Mouse (Mus musculus) thymus, postnatal 0 days (tissue): ENCODE measurements at regions not wholly inside any gene's neighbourhood (a gene's known extent, or its start where the extent isn't known, plus 50 kb on each side); places are given as distances from the start of the nearest gene placed in this dataset.
A peak's percentile ranks its signal among the peaks of the same experiment; 100 is the strongest.

Source experiments
- DNase-seq: peaks from one replicate; pipeline ENCODE4 v3.0.0-alpha.2; 2015; ENCODE audit warnings: low spot score

DNA sequence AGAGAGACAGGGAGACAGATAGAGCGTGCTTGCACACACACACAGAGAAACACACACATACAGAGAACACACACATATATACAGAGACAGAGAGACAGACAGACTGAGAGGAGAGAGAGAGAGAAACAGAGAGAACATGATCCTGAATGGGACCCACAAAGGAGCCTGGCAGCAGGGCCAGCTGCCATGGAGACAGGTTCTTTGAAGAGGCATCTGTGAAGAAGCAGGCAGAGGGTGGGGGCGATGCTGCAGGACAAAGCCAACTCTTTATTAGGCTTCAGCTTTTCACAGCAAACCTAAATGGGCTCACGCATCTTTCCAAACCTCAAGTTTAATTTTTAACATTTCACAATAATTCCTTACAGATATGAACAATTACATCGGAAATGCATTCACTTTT, 90.0 kb upstream of the Dlx2 start:
- DNase-seq: no peak

DNA sequence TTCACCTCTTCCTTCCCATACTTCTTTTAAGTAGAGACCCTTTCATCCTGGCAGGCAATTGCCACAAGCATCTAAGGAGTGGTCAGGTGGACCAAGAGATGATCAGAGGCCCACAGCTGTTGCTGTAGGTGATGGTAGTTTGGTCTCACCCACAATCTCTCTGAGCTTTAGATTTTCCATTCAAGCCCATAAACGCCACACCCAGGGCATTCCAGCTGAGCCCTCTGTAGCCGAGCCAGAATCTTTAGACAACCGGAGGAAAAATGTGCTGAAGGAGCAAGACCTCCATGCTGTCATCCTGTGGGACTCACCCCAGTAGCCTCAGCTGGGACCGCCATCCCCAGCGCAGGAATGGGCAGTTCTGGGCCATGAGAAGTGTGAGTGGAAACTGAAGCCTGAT, 93.7 kb upstream of the Dlx2 start:
- DNase-seq: no peak

DNA sequence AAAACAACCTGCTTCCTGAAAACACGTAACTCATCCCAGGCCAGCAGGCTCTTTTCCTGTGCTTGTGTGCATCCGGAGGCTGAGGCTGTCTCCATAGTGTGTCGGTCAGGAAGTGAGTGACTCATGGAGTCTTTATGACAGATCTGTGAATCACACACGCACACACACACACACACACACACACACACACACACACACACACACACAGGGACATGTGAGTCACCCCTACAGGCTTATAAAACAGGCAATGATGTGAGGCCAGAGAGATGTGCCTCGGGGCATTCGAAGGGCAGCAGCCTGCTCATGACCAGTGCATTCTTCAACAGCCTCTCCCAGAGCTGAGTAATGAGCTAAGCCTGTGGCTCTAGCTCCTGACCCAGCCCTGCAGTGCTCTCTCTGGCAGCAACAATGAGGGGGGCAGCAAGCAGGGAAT, 97.5 kb upstream of the Dlx2 start:
- DNase-seq: no peak

DNA sequence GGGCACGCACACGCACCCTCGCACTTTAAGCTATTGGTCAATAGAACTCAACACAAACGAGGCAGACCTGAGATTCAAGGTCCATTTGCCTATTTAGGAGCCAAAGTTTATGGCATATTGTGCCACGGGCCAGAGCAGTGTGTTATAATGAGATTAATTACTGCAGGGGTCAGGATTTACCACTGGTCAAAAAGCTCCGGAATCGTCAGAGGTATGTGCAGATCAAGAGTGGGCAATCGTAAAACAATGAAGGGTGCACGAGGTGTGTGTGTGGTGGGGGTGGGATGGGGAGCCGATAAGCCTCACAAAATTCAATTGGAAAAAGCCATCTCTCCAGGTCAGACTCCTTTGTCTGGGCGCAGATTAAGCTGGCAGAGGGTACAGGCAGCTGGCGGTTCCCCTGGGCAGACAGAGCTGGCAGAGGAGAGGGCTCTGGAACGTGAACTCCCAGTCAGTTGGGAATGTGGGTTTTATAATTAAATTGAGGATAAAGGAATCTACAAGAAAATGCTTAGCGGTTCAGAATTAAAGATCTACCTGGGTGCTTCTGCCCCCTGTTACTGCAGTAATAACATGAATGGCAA, 97.4 kb upstream of the Itga6 start:
- no peak for DNase-seq

DNA sequence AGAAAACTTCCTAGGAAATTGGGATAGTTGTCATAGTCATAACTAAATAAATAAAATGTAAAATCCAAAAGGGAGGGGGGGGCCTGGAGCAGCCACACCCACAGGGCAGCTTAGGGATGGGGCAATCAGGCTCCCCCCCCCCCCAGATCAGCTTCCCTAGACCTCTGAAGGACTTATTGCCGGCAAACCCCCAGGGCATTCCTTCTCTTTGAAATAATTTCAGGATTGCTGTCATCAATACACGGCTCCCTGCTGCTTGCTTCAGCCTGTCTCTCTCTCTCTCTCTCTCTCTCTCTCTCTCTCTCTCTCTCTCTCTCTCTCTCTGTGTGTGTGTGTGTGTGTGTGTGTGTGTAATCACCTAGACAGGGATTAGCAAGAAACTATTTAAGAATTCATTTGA, 93.8 kb upstream of the Itga6 start:
- DNase-seq: no peak

DNA sequence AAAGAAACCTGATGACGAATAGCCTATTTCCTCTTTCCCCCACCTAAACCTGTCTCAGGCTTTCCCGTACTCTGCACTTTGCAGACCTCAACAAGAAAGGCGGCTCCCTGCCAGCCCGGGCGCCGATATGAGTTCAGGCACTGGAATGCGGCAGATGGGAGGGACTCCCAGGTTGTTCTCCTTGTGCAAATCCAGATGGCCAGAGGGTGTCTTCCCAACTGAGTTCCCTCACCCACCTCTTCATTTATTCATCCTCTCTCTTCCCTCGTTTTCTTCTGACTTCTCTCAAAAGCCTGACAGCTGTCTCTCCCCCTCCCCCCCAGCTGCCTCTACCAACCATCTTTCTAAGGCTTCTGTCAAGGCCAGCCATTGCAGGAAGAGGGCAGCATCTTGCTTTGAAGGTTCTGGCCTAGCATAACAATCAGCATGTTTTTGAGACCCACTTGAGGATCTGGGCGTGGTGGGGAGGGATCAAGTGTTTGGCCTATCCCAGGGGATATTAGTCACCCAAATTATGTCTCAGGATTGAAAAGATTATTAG, 93.1 kb upstream of the Itga6 start:
- peak; percentile 67 for DNase-seq

DNA sequence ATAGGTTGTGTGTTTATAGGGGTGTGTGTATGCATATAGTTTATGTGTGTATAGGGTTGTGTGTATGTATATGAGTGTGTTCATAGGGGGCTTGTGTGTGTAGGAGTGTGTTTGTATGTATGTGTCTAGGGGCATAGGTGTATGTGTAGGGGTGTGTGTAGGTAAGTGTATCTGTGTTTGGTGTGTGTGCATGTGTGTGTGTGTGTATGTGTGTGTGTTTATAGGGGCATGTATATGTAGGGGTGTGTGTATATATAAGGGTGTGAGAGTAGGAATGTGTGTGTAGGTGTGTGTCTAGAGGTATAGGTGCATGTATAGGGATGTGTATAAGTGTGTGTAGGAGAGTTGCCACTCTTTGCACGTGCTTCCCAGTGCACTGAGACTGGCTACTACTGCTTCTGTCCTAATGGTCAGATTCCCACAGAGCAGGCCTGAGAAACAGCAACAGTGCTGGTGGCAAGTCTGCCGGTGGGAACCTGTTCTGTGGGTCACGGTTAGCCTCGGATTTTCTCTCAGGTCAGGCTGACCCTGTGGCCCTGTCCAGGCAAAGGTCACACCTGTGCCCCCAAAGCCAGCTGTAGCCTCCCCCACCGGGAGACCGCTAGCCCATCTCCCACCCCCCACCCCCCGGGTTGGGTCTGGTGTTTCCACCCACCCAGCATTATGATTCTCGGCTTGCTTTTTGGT, 90.5 kb upstream of the Itga6 start:
- DNase-seq: no peak

DNA sequence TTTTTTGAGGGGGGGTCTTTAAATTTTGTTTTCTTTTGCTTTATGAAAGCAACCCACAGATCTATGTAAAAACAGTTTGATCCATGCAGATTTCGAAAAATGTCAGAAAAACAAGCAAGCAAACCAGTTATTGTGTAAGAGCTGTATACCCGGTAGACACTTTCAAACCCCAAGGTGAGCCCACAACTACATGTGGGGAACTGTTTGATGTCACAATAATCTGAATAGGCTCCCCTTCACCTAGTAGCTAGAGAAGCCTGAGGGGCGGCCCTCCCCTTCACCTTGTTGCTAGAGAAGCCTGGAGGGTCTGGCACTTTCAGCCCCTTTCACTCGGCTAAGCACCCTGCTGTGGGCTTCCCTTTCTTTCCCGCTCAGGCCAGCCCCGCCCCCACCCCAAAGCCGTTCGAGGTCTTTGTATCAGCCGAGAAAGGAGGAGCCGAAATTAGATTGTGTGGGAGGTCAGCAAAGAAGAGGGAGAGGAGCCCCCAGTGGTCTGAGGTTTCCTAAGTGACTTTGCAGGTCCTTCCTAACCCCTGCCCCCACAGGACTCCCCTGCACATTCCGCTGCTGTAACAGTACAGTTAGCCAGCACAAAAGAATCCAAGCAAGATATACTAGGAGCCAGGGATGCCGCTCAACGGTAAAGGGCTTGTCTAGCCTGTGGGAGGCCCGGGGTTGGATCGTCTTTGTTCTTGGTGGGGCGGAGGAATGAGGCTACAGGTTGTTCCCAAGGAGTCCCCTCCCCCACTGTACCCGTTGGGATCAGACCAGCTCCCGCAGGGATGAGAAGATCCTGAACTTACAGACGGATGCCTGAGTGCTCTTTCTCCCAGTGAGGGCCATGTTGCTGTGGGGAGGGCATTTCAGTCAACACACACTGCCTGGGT, 89.7 kb upstream of the Itga6 start:
- peak; percentile 28 for DNase-seq

DNA sequence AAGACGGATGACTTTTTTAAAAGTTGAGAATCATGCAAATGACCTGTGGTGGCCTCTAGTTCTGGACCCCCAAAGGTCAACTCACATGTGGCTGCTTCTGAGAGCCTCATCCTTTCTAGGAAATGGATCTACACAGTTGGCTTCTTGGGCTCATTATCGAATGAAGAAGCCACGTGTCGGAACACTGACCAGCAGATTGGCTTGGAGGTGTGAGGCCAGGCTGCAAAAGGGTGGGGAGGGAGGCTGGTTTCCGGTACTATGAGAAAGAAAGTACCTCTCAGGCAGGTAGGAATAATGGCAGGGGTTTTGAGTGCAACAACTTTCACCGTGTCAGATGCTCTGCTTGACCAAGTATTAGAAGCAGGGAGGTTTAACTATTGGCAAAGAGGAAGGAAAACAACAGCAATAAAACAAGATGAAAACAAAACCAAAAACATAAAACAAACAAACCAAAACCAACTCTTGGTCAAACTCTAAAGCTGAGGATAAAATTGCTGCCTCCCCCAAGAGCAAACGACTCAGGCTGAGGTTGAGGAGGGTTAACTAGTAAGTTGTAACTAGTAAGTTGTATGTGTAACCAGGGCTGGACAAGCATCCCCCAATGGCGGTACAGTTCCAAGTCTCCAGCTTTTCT, 88.7 kb upstream of the Itga6 start:
- no peak for DNase-seq

DNA sequence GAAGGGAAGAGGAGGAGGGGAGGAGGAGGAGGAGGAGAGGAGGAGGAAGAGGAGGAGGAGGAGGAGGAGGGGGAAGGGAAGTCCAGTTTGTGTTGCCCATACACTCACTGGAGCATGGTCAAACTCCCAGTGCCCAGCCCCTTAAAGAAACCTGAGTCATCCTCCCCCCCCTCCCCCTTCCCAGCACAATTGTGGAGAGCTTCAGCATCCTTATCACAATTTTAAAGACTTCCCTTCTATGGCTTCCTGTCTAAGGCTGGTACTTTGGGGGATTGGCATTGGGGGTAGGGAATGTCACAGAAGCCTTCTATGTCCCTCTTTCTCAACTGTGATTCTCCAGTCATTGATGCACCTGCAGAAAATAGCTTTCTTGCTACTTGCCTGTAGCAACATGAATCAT, 84.0 kb upstream of the Itga6 start:
- DNase-seq: no peak

DNA sequence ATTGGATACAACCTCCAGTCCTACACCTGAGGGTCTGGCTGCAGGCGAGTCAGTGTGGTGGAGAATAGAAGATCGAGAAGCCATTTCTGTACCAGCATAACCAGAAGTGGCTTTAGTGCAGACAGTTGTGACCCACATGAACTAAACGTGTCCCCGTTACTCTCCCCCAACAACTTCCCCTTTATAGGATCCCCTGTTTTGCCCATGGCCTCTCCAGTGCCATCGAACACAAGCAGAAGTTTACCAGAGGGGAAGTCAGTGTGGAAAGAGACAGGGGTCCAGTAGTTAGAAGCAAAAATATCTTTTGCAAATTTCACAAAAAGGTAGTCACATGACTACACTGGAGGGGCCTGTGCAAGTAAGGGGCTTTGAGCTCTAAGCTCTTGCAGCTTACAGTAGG, 83.4 kb upstream of the Itga6 start:
- no peak for DNase-seq

DNA sequence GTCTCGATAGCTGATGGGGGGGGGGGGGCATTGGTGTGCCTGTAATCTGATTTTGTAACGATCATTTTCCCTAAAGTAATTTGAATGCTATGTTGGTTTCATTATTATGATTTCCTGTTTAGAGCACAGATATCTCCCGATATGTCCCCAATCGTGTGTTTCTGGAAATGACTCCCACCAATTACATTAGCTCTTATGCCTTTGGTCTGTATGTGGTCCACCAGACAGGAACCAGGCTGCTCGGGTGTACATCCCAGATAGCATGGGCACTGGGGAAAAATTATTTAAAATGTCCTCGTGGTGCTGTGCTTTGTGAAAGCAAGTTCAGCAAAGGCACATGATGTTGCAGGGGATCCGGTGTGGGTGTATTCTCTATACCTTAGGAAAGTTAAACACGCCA, 82.0 kb upstream of the Itga6 start:
- no peak for DNase-seq

DNA sequence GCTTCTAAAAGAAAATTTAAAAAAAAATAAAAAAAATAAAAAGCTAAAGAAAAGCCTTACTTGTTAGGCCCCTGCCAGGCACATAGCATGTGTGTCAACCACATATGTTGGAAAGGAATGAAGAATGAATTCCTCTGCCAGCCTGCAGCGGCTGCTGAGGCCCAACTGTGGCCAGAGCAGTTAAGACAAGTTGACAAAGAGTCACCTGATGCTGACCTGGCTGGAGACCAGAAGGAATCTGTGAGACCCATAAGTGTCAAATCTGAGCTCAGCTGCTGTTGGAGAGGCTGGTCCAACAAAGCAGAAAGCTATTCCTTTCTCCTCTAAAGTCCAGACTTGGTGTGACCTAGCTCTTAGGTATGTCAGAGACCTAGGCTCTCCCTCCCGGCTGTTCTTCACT, 78.5 kb upstream of the Itga6 start:
- no peak for DNase-seq

DNA sequence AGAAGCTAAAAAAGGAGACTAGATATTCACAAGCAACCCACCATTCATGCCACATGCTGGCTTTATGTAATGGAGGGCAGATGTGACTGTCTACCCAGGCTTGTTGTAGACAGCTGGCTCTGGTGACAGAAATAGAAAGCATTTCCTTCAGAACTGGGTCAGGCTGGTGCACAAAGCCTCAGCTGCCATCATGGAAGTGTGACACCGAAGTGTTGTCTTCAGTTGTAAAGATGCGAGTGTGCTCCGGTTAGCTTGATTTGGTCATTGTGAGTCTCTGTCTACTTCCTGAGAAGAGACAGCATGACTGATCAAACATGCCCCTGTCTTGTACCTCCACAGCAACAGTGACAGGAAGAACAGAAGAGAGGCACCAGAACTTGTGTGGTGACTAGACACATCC, 77.7 kb upstream of the Itga6 start:
- DNase-seq: peak; percentile 90

DNA sequence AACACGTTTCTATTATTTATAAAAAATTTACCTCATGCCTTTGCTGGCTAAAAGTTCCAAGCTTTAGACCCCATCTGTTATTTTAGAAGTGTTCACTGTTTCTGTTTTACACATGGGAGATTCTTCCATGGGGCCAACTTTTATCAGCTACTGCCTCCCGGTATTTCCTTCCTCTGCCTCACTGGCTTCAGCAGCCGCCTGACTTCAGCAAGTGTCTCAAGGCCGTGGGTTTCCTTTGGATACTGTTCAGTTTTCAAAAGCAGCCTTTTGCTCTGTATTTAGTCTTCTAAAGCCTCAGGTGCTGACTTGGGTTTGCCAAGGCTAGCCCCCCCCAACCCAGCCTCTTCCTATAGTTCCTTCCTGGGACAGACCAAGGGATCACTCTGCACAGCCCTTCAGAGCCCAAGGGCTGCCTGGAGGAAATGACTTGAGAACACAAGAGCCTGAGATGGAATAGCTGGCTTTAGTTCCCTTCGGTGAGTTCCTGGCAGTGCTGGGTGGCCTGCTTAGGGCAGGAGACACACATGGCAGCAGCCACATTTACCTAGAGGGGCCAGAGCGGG, 75.1 kb upstream of the Itga6 start:
- no peak for DNase-seq

DNA sequence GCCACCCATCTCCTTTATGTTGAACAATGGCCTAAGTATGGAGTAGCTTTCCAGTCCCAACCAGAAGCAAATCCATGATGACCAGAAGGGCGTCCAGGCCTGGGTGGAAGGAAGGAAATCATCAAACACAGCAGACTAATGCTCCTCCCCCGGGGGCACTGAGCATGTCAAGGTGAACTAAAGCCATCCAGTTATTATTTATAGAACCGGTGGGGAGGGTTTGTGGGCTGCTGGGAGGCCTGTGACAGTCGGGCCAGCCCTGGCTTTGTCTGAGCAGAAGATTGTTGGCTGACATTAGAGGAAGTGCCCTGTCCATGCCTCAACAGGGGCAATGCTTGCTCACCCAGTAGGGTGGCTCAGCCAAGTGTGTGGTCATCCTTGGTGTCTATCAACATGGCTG, 74.5 kb upstream of the Itga6 start:
- no peak for DNase-seq

DNA sequence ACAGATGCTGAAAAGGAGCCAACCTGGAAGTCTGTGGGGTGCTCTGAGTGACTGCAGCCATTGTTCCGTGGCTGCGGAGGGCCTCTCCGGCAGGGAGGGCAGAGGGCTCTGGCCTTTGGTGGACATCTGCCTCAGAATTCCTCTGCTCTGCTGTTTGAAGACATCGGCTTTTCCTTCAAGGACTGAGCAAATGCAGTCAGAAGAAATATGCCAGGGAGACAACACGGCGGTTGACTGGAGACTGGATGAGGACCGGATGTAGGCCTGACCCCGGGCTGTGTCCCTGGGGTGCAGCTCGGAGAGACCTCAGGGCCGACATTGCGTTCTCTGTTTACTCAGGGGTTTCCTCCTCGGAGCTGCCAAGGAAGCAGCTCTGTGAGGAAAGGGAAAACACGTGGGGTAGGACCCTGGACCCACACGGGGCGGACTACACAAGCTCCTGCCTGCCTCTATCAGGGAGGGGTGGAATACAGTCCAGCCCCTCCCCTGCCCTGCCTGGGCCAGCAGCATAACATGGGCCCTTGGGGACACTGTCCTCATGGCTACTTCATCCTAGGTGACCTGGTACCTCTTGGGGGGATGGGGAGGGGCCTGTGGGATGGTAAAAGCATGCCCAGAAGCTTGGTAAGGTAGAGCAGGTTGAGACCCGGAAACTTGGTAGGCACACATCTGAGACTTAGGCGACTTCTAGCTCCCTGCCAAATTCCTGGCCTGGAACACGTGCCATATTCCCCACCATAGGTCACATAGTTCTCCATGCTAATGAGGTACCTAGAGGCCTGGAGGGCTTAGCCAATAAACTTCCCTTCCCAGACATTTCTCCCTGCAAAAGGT, 72.1 kb upstream of the Itga6 start:
- DNase-seq: no peak

DNA sequence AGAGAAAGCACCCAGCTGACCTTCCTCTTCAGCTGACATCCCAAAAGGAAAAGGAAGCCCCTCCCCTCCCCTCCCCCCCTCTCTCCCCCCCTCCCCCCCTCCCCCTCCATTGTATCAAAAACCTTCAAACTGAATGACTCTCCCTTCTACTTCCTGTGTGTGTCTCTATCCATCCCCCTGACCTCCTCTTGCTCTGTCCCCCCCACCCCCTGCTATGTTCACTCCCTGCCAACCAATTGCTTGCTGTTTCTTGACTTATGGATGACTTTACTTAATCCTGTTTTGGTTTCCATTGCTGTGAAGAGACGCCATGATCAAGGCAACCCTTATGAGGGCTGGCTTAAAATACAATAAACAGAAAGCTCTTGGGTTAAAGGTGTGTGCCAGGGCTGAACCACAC, 64.7 kb upstream of the Itga6 start:
- DNase-seq: no peak

DNA sequence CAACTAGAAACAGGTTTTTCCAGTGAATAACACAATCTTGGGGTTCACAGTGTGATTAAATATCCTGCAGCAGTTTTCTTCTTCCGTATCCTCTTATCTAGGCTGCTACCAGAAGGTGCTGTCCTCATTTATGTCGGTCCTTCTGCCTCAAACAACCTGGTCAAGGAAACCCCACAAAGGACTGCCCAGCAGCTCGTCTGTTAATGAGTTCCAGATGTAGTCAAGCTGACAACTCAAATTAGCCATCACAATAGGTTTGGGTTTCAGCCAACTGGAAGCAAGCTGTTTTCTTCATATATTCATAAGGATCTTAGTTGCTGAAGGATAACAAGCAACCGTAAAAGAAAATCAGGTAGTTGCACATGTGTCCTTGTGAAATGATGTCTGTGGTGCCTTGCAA, 64.3 kb upstream of the Itga6 start:
- DNase-seq: no peak

DNA sequence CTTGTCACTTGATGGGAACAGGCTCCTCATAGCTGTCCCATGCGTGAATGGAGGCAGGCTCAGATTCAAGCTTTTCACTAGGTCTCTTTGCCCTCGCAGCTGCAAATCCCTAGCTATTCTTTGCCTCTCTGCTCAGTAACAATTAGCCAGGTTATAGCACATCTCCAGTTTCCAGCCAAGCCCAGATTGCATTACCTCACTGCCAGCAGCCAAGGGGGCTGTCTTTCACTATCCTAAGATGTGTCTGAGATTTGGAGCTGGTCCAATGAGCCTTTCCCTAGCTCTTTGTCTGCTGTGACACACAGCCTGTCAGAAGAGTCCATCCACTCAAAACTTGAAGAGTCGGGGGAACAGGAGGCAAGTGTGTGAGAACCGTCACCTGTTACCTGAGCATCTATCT, 62.0 kb upstream of the Itga6 start:
- no peak for DNase-seq

DNA sequence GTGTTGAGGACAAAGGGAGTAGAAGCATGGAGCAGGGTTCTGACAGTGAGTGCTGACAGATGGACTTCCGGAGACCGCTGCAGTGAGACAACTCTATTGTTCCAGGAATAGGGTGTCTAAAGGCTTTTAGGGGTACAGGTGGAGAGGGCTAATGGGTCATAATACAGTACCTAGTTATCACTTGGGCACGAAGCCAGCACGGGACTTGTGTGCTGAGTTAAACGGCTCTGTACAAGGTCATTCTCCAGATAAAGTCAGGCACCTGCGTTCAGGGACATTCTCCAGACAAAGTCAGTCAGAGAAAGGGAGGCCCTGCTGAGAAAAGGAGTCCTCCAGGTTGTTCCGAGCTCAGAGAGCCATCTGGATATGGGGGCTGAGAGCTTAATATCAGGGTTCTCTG, 60.2 kb upstream of the Itga6 start:
- DNase-seq: no peak
